Mouse (Mus musculus): ENCODE data around the gene Wnt16. TPM values are rescaled to one million over a fixed set of nuclear protein-coding genes. Genes with fewer than 3 reads are reported as not detected.
"Not testable (repeated sequence)": the region's sequence is repeated elsewhere in the genome, so short reads cannot be mapped to it uniquely, and the experiment has no call there.

The Wnt16 gene
- 1 to 10 TPM in 1 of 2 experiments, under 1 TPM in 1; 0.94 to 2.4 TPM for total RNA-seq (2021)
- long read RNA-seq, experiment 1: 0 reads
- long read RNA-seq, experiment 2: 0 reads

- DNase-seq (ENCODE audit: low spot score in 2 of 2): peak; percentile 22 to 27
Observed at GRCm38 (mm10) chr6:22288004-22288736, at the start of gene Wnt16. Gene Wnt16 (plus strand): TSS chr6:22288227.

- DNase-seq (ENCODE audit: low spot score in 2 of 2): no peak
Observed at GRCm38 (mm10) chr6:22243321-22243720, 44.7 kb upstream of the Wnt16 start.

- no peak for DNase-seq (ENCODE audit: low spot score in 2 of 2)
Observed at GRCm38 (mm10) chr6:22246696-22247095, 41.3 kb upstream of the Wnt16 start.

GRCm38 (mm10) chr6:22258784-22259183, 29.2 kb upstream of the Wnt16 start:
- no peak for DNase-seq (ENCODE audit: low spot score in 2 of 2)

- DNase-seq (ENCODE audit: low spot score in 2 of 2): no peak
Observed at GRCm38 (mm10) chr6:22262519-22262918, 25.5 kb upstream of the Wnt16 start.

- not testable (repeated sequence) for DNase-seq (ENCODE audit: low spot score in 2 of 2)
Observed at GRCm38 (mm10) chr6:22264094-22264493, 23.9 kb upstream of the Wnt16 start.

- no peak for DNase-seq (ENCODE audit: low spot score in 2 of 2)
Observed at GRCm38 (mm10) chr6:22266018-22266417, 22.0 kb upstream of the Wnt16 start.

GRCm38 (mm10) chr6:22267807-22268667, 20.0 kb upstream of the Wnt16 start:
- DNase-seq (ENCODE audit: low spot score in 2 of 2): no peak

GRCm38 (mm10) chr6:22268677-22269076, 19.4 kb upstream of the Wnt16 start:
- DNase-seq (ENCODE audit: low spot score in 2 of 2): no peak

GRCm38 (mm10) chr6:22269840-22270521, 18.0 kb upstream of the Wnt16 start:
- no peak for DNase-seq (ENCODE audit: low spot score in 2 of 2)

GRCm38 (mm10) chr6:22277941-22278340, 10.1 kb upstream of the Wnt16 start:
- no peak for DNase-seq (ENCODE audit: low spot score in 2 of 2)

GRCm38 (mm10) chr6:22280217-22280861, 7.7 kb upstream of the Wnt16 start:
- peak; percentile 13 to 19 for DNase-seq (ENCODE audit: low spot score in 2 of 2)

- no peak for DNase-seq (ENCODE audit: low spot score in 2 of 2)
Observed at GRCm38 (mm10) chr6:22282405-22282804, 5.6 kb upstream of the Wnt16 start.

GRCm38 (mm10) chr6:22288737-22289460, 872 bp downstream of the Wnt16 start:
- peak; percentile 15 to 24 for DNase-seq (ENCODE audit: low spot score in 2 of 2)

GRCm38 (mm10) chr6:22289461-22290021, 1.5 kb downstream of the Wnt16 start:
- DNase-seq (ENCODE audit: low spot score in 2 of 2): no peak

- DNase-seq (ENCODE audit: low spot score in 2 of 2): no peak
Observed at GRCm38 (mm10) chr6:22290790-22291189, 2.8 kb downstream of the Wnt16 start.

- no peak for DNase-seq (ENCODE audit: low spot score in 2 of 2)
Observed at GRCm38 (mm10) chr6:22292056-22292455, 4.0 kb downstream of the Wnt16 start.

GRCm38 (mm10) chr6:22293922-22294321, 5.9 kb downstream of the Wnt16 start:
- no peak for DNase-seq (ENCODE audit: low spot score in 2 of 2)

GRCm38 (mm10) chr6:22297028-22297427, 9.0 kb downstream of the Wnt16 start:
- DNase-seq (ENCODE audit: low spot score in 2 of 2): no peak

GRCm38 (mm10) chr6:22298059-22298458, 10.0 kb downstream of the Wnt16 start:
- DNase-seq (ENCODE audit: low spot score in 2 of 2): no peak

All from left cerebral cortex, adult 18-20 months (tissue).